Mouse (Mus musculus): Measurements from ENCODE around the gene Inpp5e. TPM values are rescaled to one million over a fixed set of nuclear protein-coding genes. Genes with fewer than 3 reads are reported as not detected.

The Inpp5e gene
- polyA plus RNA-seq, 1 experiment from 2014 or later = 24.0 TPM

- H3K4me1 ChIP-seq (ENCODE audit: control insufficient read depth, insufficient read depth, low read length) = peaks cover 15% of the 10 kb centered on the region
- H3K4me2 ChIP-seq (replicated peaks; ENCODE audit: low read depth, low read length) = no peak overlapping the region
- H3K27ac ChIP-seq (ENCODE audit: low read length) = no peak overlapping the region; the same call in 1 of the 2 replicates
- H3K9me3 ChIP-seq (ENCODE audit: control insufficient read depth, low read depth, low read length) = no peaks in the 10 kb centered on the region
- no peaks in the 10 kb centered on the region for H3K27me3 ChIP-seq (ENCODE audit: control insufficient read depth, insufficient read depth, low read length)
- H3K4me3 ChIP-seq (ENCODE audit: low read depth, low read length) = no peak overlapping the region
- no peak overlapping the region for H3K9ac ChIP-seq (replicated peaks; ENCODE audit: low read depth, low read length)
- 0 out of 2 replicates have a peak, but pooled peaks have one; percentile 12 for ATAC-seq (ENCODE audit: insufficient number of reproducible peaks, insufficient read depth, low FRiP score, low read depth)
- H3K36me3 ChIP-seq (ENCODE audit: control insufficient read depth, insufficient read depth, low read length) = peaks cover 24% of the 10 kb centered on the region
- 61% methylated on average over 3 of the region's 3 CpGs for WGBS
These were observed 359 bp upstream of the Inpp5e start for GRCm38 (mm10) chr2:26409362-26409761.

DNA sequence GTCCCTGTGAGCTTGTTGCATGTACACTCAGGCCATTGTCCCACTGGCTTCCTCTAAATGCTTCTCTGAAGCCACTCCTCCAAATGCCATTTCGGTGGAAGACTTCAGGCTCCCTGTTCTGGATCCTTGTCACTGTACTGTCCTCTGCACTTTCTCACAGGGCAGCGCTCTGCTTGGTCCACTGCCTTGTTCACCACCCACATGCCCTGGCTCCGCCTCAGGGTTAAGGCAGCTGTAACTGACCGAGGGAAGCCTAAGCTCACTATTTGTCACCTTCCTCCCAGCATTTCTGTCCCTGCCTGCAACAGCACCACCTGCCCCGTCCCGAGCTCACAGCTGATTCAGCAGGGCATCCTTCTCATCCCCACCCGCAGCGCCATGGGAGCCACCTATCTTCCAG lies 5.7 kb downstream of the Inpp5e start:
- ATAC-seq (ENCODE audit: insufficient number of reproducible peaks, insufficient read depth, low FRiP score, low read depth) = no peak
- WGBS = 68% methylated on average over 8 of the region's 8 CpGs
- Histone ChIP-seq H3K27me3 (ENCODE audit: control insufficient read depth, insufficient read depth, low read length) (no peaks in the 10 kb centered on the region), H3K4me1 (ENCODE audit: control insufficient read depth, insufficient read depth, low read length) (peaks cover 13% of the 10 kb centered on the region), H3K27ac (ENCODE audit: low read length) (no peak overlapping the region), H3K9me3 (ENCODE audit: control insufficient read depth, low read depth, low read length) (no peaks in the 10 kb centered on the region), H3K4me2 (replicated peaks; ENCODE audit: low read depth, low read length) (no peak overlapping the region), H3K9ac (replicated peaks; ENCODE audit: low read depth, low read length) (no peak overlapping the region), H3K4me3 (ENCODE audit: low read depth, low read length) (no peak overlapping the region), H3K36me3 (ENCODE audit: control insufficient read depth, insufficient read depth, low read length) (peaks cover 38% of the 10 kb centered on the region)

GRCm38 (mm10) chr2:26402265-26402664 lies 6.7 kb downstream of the Inpp5e start:
- Histone ChIP-seq H3K27ac (ENCODE audit: low read length) (no peak overlapping the region), H3K4me2 (replicated peaks; ENCODE audit: low read depth, low read length) (no peak overlapping the region), H3K27me3 (ENCODE audit: control insufficient read depth, insufficient read depth, low read length) (no peaks in the 10 kb centered on the region), H3K9me3 (ENCODE audit: control insufficient read depth, low read depth, low read length) (no peaks in the 10 kb centered on the region), H3K4me3 (ENCODE audit: low read depth, low read length) (no peak overlapping the region), H3K36me3 (ENCODE audit: control insufficient read depth, insufficient read depth, low read length) (peaks cover 45% of the 10 kb centered on the region), H3K4me1 (ENCODE audit: control insufficient read depth, insufficient read depth, low read length) (peaks cover 3% of the 10 kb centered on the region; the same call in 1 of the 2 replicates), H3K9ac (replicated peaks; ENCODE audit: low read depth, low read length) (no peak overlapping the region)
- no peak for ATAC-seq (ENCODE audit: insufficient number of reproducible peaks, insufficient read depth, low FRiP score, low read depth)
- WGBS = 89% methylated on average over 1 of the region's 1 CpGs

GRCm38 (mm10) chr2:26401023-26401422 lies 8.0 kb downstream of the Inpp5e start:
- Histone ChIP-seq H3K9ac (replicated peaks; ENCODE audit: low read depth, low read length) (no peak overlapping the region), H3K4me2 (replicated peaks; ENCODE audit: low read depth, low read length) (no peak overlapping the region), H3K27ac (ENCODE audit: low read length) (no peak overlapping the region), H3K27me3 (ENCODE audit: control insufficient read depth, insufficient read depth, low read length) (no peaks in the 10 kb centered on the region), H3K9me3 (ENCODE audit: control insufficient read depth, low read depth, low read length) (no peaks in the 10 kb centered on the region), H3K36me3 (ENCODE audit: control insufficient read depth, insufficient read depth, low read length) (peaks cover 56% of the 10 kb centered on the region), H3K4me1 (ENCODE audit: control insufficient read depth, insufficient read depth, low read length) (no peaks in the 10 kb centered on the region), H3K4me3 (ENCODE audit: low read depth, low read length) (no peak overlapping the region)
- ATAC-seq (ENCODE audit: insufficient number of reproducible peaks, insufficient read depth, low FRiP score, low read depth) = no peak
- 81% methylated on average over 4 of the region's 4 CpGs for WGBS

DNA sequence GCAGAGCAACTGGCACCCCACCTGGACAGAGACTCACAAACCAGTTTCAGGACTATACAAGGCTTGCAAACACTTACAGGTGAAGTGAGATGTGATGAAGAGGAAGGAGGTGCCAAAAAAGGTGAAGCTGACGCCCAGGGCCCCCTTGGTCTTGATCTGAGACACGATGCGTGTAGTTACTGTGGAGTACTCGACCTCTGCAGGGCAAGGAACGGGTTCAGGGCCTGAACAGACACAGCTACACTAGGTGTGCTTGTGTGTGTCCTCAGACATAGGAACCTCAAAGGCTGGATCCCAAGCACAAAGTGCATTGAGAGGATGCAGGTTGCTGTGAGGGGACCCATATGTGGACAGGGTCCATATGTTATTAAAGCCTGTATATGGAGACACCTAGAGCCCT lies 8.7 kb downstream of the Inpp5e start:
- Histone ChIP-seq H3K4me3 (ENCODE audit: low read depth, low read length) (no peak overlapping the region), H3K4me2 (replicated peaks; ENCODE audit: low read depth, low read length) (no peak overlapping the region), H3K27ac (ENCODE audit: low read length) (no peak overlapping the region), H3K9ac (replicated peaks; ENCODE audit: low read depth, low read length) (no peak overlapping the region), H3K4me1 (ENCODE audit: control insufficient read depth, insufficient read depth, low read length) (no peaks in the 10 kb centered on the region), H3K9me3 (ENCODE audit: control insufficient read depth, low read depth, low read length) (no peaks in the 10 kb centered on the region), H3K27me3 (ENCODE audit: control insufficient read depth, insufficient read depth, low read length) (no peaks in the 10 kb centered on the region), H3K36me3 (ENCODE audit: control insufficient read depth, insufficient read depth, low read length) (peaks cover 64% of the 10 kb centered on the region)
- 85% methylated on average over 5 of the region's 5 CpGs for WGBS
- no peak for ATAC-seq (ENCODE audit: insufficient number of reproducible peaks, insufficient read depth, low FRiP score, low read depth)

DNA sequence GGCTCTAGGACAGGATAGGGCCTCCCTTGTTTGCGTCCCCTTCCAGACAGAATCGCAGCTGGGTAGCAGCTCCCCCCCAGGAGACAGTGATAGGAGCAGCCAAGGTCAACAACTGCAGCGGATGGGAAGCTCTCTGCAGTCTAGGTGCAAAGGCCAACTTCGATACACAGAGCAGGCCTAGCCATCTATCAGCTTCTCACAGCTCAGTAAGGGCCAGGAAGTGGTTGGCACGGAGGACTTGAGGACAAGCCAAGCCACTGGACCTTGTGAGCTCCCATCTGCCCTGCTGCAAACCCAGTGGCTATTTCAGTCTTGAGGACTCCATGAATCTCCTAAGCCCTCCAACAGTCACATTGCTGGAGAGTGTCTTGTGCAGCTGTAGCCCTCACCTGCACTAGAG lies 9.4 kb downstream of the Inpp5e start:
- Histone ChIP-seq H3K4me3 (ENCODE audit: low read depth, low read length) (no peak overlapping the region), H3K4me1 (ENCODE audit: control insufficient read depth, insufficient read depth, low read length) (no peaks in the 10 kb centered on the region), H3K9ac (replicated peaks; ENCODE audit: low read depth, low read length) (no peak overlapping the region), H3K4me2 (replicated peaks; ENCODE audit: low read depth, low read length) (no peak overlapping the region), H3K27ac (ENCODE audit: low read length) (no peak overlapping the region), H3K9me3 (ENCODE audit: control insufficient read depth, low read depth, low read length) (no peaks in the 10 kb centered on the region), H3K27me3 (ENCODE audit: control insufficient read depth, insufficient read depth, low read length) (no peaks in the 10 kb centered on the region), H3K36me3 (ENCODE audit: control insufficient read depth, insufficient read depth, low read length) (peaks cover 70% of the 10 kb centered on the region)
- 81% methylated on average over 5 of the region's 5 CpGs for WGBS
- ATAC-seq (ENCODE audit: insufficient number of reproducible peaks, insufficient read depth, low FRiP score, low read depth) = no peak

DNA sequence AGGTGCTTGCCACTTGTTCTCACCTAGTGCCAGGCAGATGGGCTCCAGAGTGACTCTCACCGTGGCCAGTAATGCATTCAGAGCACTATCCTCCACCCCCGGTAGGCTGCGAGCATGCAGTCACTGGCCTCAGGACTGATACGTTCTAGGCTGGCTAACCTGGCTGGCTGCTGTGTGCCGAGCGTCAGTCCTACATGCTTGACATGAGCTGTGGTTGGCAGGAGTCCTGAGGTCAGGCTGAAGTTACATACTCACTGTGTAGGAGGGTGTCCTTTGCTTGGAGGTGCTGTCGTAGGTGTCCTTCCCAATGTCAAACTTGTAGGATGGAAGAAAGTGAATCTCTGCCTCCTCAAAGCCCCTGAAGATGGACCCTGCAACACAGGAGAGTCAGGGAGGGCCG lies 10.0 kb downstream of the Inpp5e start:
- H3K36me3 ChIP-seq (ENCODE audit: control insufficient read depth, insufficient read depth, low read length) = peaks cover 77% of the 10 kb centered on the region
- no peaks in the 10 kb centered on the region for H3K4me1 ChIP-seq (ENCODE audit: control insufficient read depth, insufficient read depth, low read length)
- WGBS = 88% methylated on average over 8 of the region's 8 CpGs
- no peak overlapping the region for H3K27ac ChIP-seq (ENCODE audit: low read length)
- ATAC-seq (ENCODE audit: insufficient number of reproducible peaks, insufficient read depth, low FRiP score, low read depth) = no peak
- H3K4me2 ChIP-seq (replicated peaks; ENCODE audit: low read depth, low read length) = no peak overlapping the region
- no peak overlapping the region for H3K9ac ChIP-seq (replicated peaks; ENCODE audit: low read depth, low read length)
- no peaks in the 10 kb centered on the region for H3K9me3 ChIP-seq (ENCODE audit: control insufficient read depth, low read depth, low read length)
- no peak overlapping the region for H3K4me3 ChIP-seq (ENCODE audit: low read depth, low read length)
- no peaks in the 10 kb centered on the region for H3K27me3 ChIP-seq (ENCODE audit: control insufficient read depth, insufficient read depth, low read length)

DNA sequence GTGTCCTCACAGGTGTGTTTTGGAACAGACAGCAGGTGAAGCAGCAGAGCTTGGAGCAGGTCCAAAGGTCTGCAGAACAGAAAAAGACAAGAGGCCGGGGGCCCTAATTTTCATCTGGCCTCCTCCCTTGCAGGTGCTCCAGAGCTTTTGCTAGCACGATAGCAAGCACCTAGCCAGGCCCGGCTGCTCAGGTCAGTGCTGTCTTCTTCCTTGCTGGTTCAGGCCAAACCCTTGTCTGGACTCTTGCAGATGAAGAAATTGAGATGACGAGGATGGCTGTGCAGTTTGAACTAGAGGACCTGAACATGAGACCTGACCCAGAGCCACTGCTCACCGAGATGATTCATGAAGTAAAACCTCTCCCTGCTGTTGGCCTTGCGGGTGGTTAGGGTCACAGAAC lies 17.4 kb downstream of the Inpp5e start:
- Histone ChIP-seq H3K4me2 (replicated peaks; ENCODE audit: low read depth, low read length) (no peak overlapping the region), H3K27me3 (ENCODE audit: control insufficient read depth, insufficient read depth, low read length) (no peaks in the 10 kb centered on the region), H3K27ac (ENCODE audit: low read length) (no peak overlapping the region), H3K9me3 (ENCODE audit: control insufficient read depth, low read depth, low read length) (no peaks in the 10 kb centered on the region), H3K4me1 (ENCODE audit: control insufficient read depth, insufficient read depth, low read length) (peaks cover 9% of the 10 kb centered on the region; the same call in 1 of the 2 replicates), H3K9ac (replicated peaks; ENCODE audit: low read depth, low read length) (no peak overlapping the region), H3K36me3 (ENCODE audit: control insufficient read depth, insufficient read depth, low read length) (peaks cover 70% of the 10 kb centered on the region), H3K4me3 (ENCODE audit: low read depth, low read length) (no peak overlapping the region)
- WGBS = 95% methylated on average over 6 of the region's 6 CpGs
- ATAC-seq (ENCODE audit: insufficient number of reproducible peaks, insufficient read depth, low FRiP score, low read depth) = no peak

DNA sequence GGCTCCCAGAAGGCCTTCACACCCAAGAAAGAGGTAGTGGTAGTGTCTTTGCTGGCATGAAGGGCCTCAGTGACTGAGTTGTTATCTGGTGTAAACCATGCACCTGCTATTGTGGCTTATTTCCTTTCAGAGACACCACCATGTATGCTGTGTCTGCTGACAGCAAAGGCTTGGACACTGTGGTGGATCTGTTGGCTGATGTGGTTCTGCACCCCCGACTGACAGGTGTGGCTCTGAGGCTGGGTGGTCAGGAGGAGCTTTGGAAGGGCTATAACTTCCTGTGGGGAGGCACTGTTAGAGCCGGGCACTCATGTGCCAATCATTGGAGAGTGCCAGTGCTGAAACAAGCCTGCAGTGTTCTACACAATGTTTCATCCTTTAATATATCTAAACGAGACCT lies 18.0 kb downstream of the Inpp5e start:
- WGBS = 85% methylated on average over 3 of the region's 3 CpGs
- Histone ChIP-seq H3K27ac (ENCODE audit: low read length) (no peak overlapping the region), H3K4me1 (ENCODE audit: control insufficient read depth, insufficient read depth, low read length) (peaks cover 9% of the 10 kb centered on the region; the same call in 1 of the 2 replicates), H3K27me3 (ENCODE audit: control insufficient read depth, insufficient read depth, low read length) (no peaks in the 10 kb centered on the region), H3K4me2 (replicated peaks; ENCODE audit: low read depth, low read length) (no peak overlapping the region), H3K9ac (replicated peaks; ENCODE audit: low read depth, low read length) (no peak overlapping the region), H3K9me3 (ENCODE audit: control insufficient read depth, low read depth, low read length) (no peaks in the 10 kb centered on the region), H3K36me3 (ENCODE audit: control insufficient read depth, insufficient read depth, low read length) (peaks cover 70% of the 10 kb centered on the region), H3K4me3 (ENCODE audit: low read depth, low read length) (no peak overlapping the region)
- ATAC-seq (ENCODE audit: insufficient number of reproducible peaks, insufficient read depth, low FRiP score, low read depth) = no peak

All from stomach, embryonic 14.5 days (tissue).